8 mouse cellular contexts compared by ENCODE assay signal in the genomic region with DNA sequence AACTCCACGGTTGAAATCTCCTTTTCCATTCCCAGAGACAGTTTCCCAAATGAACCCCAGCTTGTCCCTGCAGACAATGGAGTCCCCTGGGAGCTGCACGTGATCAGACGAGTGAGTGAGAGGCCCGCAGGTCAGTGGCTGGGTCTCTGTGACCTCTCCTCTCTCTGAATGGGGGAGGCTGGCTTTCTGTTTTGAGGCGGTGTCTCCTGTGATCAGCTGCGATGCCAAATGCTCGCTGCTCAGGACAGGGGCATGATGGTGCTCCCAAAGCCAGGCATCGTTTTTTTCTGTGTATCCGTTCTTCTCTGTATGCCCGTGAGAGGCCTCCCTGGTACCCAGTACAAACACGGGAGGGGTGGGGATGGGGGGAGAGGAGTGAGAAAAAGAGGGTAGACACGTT.
A peak's percentile ranks its signal among the peaks of the same experiment; 100 is the strongest.
DNase-seq lines count a peak whose midpoint lies in the region; ATAC-seq and TF ChIP-seq lines count a peak whose summit lies in the region.

No protein-coding gene starts in this region.

- H3K4me1 ChIP-seq in forebrain, embryonic 10.5 days: peaks cover 76% of the 10 kb centered on the region
- peaks cover 20% of the 10 kb centered on the region for H3K4me1 ChIP-seq in hindbrain, embryonic 14.5 days (replicated peaks; ENCODE audit: control insufficient read depth, insufficient read depth, low read length)
- H3K4me1 ChIP-seq in midbrain, embryonic 11.5 days (ENCODE audit: control insufficient read depth, insufficient read depth, low read length): peaks cover 15% of the 10 kb centered on the region
- no peaks in the 10 kb centered on the region for H3K4me1 ChIP-seq in thymus, adult 2 months (replicated peaks; ENCODE audit: control insufficient read depth, insufficient read depth, low read length)

- H3K36me3 ChIP-seq in forebrain, embryonic 10.5 days (replicated peaks): no peaks in the 10 kb centered on the region
- H3K36me3 ChIP-seq in hindbrain, embryonic 14.5 days (replicated peaks; ENCODE audit: control insufficient read depth, insufficient read depth): no peaks in the 10 kb centered on the region
- H3K36me3 ChIP-seq in midbrain, embryonic 11.5 days (ENCODE audit: control insufficient read depth, insufficient read depth, low read length): no peaks in the 10 kb centered on the region
- H3K36me3 ChIP-seq in thymus, adult 2 months (ENCODE audit: control insufficient read depth, insufficient read depth, low read length): no peaks in the 10 kb centered on the region

- peak; percentile 39; the same call in 1 of the 2 replicates for ATAC-seq in hindbrain, embryonic 14.5 days (ENCODE audit: low FRiP score)
- ATAC-seq in midbrain, embryonic 11.5 days (ENCODE audit: low FRiP score): peak; percentile 90

- no peak for TF ChIP-seq POLR2A in thymus, adult 2 months (IDR thresholded peaks at IDR 0.05; ENCODE audit: control insufficient read depth, extremely low read depth, insufficient read depth, low read length, poor library complexity)

- peak overlapping the region; percentile 86 for H3K27ac ChIP-seq in forebrain, embryonic 10.5 days
- H3K27ac ChIP-seq in hindbrain, embryonic 14.5 days: 0 out of 2 replicates have a peak overlapping the region, but pooled peaks have one; percentile 52
- H3K27ac ChIP-seq in midbrain, embryonic 11.5 days (ENCODE audit: low read depth, low read length): peak overlapping the region; percentile 76
- no peak overlapping the region for H3K27ac ChIP-seq in thymus, adult 2 months (ENCODE audit: control insufficient read depth, insufficient read depth, low read length)

- peak overlapping the region; percentile 48 for H3K4me2 ChIP-seq in hindbrain, embryonic 14.5 days (replicated peaks)
- H3K4me2 ChIP-seq in midbrain, embryonic 11.5 days: peak overlapping the region; percentile 41

- H3K9ac ChIP-seq in hindbrain, embryonic 14.5 days: peak overlapping the region; percentile 24
- peak overlapping the region; percentile 57; the same call in 1 of the 2 replicates for H3K9ac ChIP-seq in midbrain, embryonic 11.5 days (ENCODE audit: low read length)

- TF ChIP-seq CTCF in thymus, adult 2 months (IDR thresholded peaks at IDR 0.05; ENCODE audit: borderline replicate concordance, control insufficient read depth, extremely low read depth, insufficient read depth, low read length, poor library complexity): no peak

- peak; percentile 76 for DNase-seq in ZHBTc4 (ENCODE audit: low read depth, low spot score)
- DNase-seq in forebrain, embryonic 10.5 days (ENCODE audit: extremely low spot score, low spot score): peak; percentile 73
- peak; percentile 45 for DNase-seq in hindbrain, embryonic 14.5 days (ENCODE audit: low spot score)
- peak; percentile 96 for DNase-seq in midbrain, embryonic 11.5 days (ENCODE audit: low spot score, missing footprints)
- DNase-seq in B cell, adult 2 months: no peak
- no peak for DNase-seq in layer of hippocampus, adult 8-10 months (ENCODE audit: low spot score in 2 of 2)
- DNase-seq in lung, adult 18-20 months: no peak
- no peak for DNase-seq in thymus, adult 2 months

- 2% methylated on average over 12 of the region's 12 CpGs for WGBS in forebrain, embryonic 10.5 days
- WGBS in hindbrain, embryonic 14.5 days: under 1% methylated on average over 12 of the region's 12 CpGs
- 3% methylated on average over 12 of the region's 12 CpGs for WGBS in midbrain, embryonic 11.5 days
- WGBS in thymus, adult 2 months: 82% methylated on average over 12 of the region's 12 CpGs

- H3K9me3 ChIP-seq in forebrain, embryonic 10.5 days: no peaks in the 10 kb centered on the region
- H3K9me3 ChIP-seq in hindbrain, embryonic 14.5 days (ENCODE audit: control insufficient read depth, low read length): no peaks in the 10 kb centered on the region
- H3K9me3 ChIP-seq in midbrain, embryonic 11.5 days (ENCODE audit: control insufficient read depth, low read length): no peaks in the 10 kb centered on the region

- peak overlapping the region; percentile 33 for H3K4me3 ChIP-seq in forebrain, embryonic 10.5 days
- no peak overlapping the region for H3K4me3 ChIP-seq in hindbrain, embryonic 14.5 days (replicated peaks; ENCODE audit: low read length)
- no peak overlapping the region for H3K4me3 ChIP-seq in midbrain, embryonic 11.5 days (ENCODE audit: low read depth, low read length)
- H3K4me3 ChIP-seq in thymus, adult 2 months (ENCODE audit: control insufficient read depth, insufficient read depth, low read length): no peak overlapping the region

- H3K27me3 ChIP-seq in forebrain, embryonic 10.5 days (ENCODE audit: poor library complexity, severe bottlenecking): peaks cover 86% of the 10 kb centered on the region
- peaks cover 22% of the 10 kb centered on the region for H3K27me3 ChIP-seq in hindbrain, embryonic 14.5 days (ENCODE audit: control insufficient read depth, insufficient read depth, low read length)
- peaks cover 72% of the 10 kb centered on the region for H3K27me3 ChIP-seq in midbrain, embryonic 11.5 days (ENCODE audit: control insufficient read depth, insufficient read depth, low read length)
- H3K27me3 ChIP-seq in thymus, adult 2 months (ENCODE audit: control insufficient read depth, insufficient read depth, low read length): no peaks in the 10 kb centered on the region

Comparison
In these comparisons a context has a peak if more than half of its experiments do, and no peak if none do; other contexts are left out.
1. DNase-seq: peak in ZHBTc4 (single experiment), forebrain, embryonic 10.5 days (single experiment), hindbrain, embryonic 14.5 days (single experiment) and midbrain, embryonic 11.5 days (single experiment); none in B cell, adult 2 months (0 of 2), layer of hippocampus, adult 8-10 months (0 of 2), lung, adult 18-20 months (0 of 2) and thymus, adult 2 months (single experiment).